Mouse (Mus musculus): ENCODE measurements around the gene Kctd4. TPM values are rescaled to one million over a fixed set of nuclear protein-coding genes. Genes with fewer than 3 reads are reported as not detected.

Gene Kctd4
- total and polyA plus RNA-seq, 3 experiments: 0.06 TPM; not detected in 2

GRCm38 (mm10) chr14:75985112-75985511 lies 30.3 kb downstream of the Kctd4 start:
- no peaks in the 10 kb centered on the region for H3K27me3 ChIP-seq (replicated peaks)
- no peaks in the 10 kb centered on the region for H3K9me3 ChIP-seq (replicated peaks; ENCODE audit: low read length)
- no peak overlapping the region for H3K4me3 ChIP-seq (replicated peaks in 1 of 3; ENCODE audit: low read depth in 2 of 3, low read length in 2 of 3, poor library complexity in 1 of 3)
- dilution Hi-C loops (cut with MboI; ENCODE audit: extremely low pct_ligation_motif_present, extremely low pct_unique_long_range_greater_than_20kb, low sequenced_read_pairs) (no loop called here), in situ Hi-C loops (cut with MboI; ENCODE audit: low pct_ligation_motif_present, low pct_unique_long_range_greater_than_20kb, low sequenced_read_pairs) (no loop called here)
- TF ChIP-seq ETS1 (conservative IDR thresholded peaks at IDR 0.05; ENCODE audit: low read depth, low read length) (no peak), GABPA (IDR thresholded peaks at IDR 0.05; ENCODE audit: insufficient replicate concordance, low read depth, low read length) (no peak), ZC3H11A (IDR thresholded peaks at IDR 0.05; ENCODE audit: low read depth, low read length) (no peak), PAX5 (IDR thresholded peaks at IDR 0.05; ENCODE audit: low read length) (no peak), SMC3 (IDR thresholded peaks at IDR 0.05; ENCODE audit: low read depth, low read length) (no peak), EP300 (IDR thresholded peaks at IDR 0.05; ENCODE audit: low read length) (no peak), SIN3A (IDR thresholded peaks at IDR 0.05; ENCODE audit: low read length) (no peak), CHD2 (IDR thresholded peaks at IDR 0.05; ENCODE audit: low read length) (no peak), MXI1 (IDR thresholded peaks at IDR 0.05; ENCODE audit: low read depth, low read length) (no peak), BHLHE40 (IDR thresholded peaks at IDR 0.05; ENCODE audit: low read depth, low read length) (no peak), JUND (conservative IDR thresholded peaks at IDR 0.05; ENCODE audit: low read depth, low read length) (no peak), UBTF (IDR thresholded peaks at IDR 0.05; ENCODE audit: low read depth, low read length) (no peak), RAD21 (IDR thresholded peaks at IDR 0.05; ENCODE audit: low read depth, low read length) (no peak), HCFC1 (IDR thresholded peaks at IDR 0.05; ENCODE audit: low read depth, low read length) (no peak)
- H3K36me3 ChIP-seq (replicated peaks in 1 of 2; ENCODE audit: control insufficient read depth in 1 of 2, insufficient read depth in 1 of 2, low read length in 1 of 2): peaks cover 7 to 80% of the 10 kb centered on the region in 2 experiments
- H3K4me1 ChIP-seq (ENCODE audit: control insufficient read depth in 1 of 2, insufficient read depth in 2 of 2): peaks cover 0 to 11% of the 10 kb centered on the region in 2 experiments; a peak in 2 of 4 replicates
- H3K9ac ChIP-seq (ENCODE audit: insufficient read depth, low read depth): no peak overlapping the region
- no peak overlapping the region for H3K4me2 ChIP-seq (ENCODE audit: insufficient read depth, low read depth, poor library complexity, severe bottlenecking)
- H3K79me2 ChIP-seq (replicated peaks; ENCODE audit: control insufficient read depth, extremely low read depth, insufficient read depth, poor library complexity, severe bottlenecking): peaks cover 7% of the 10 kb centered on the region; the same call in 1 of the 2 replicates
- no peak for DNase-seq (ENCODE audit: extremely low read depth)
- H3K27ac ChIP-seq (ENCODE audit: insufficient read depth, low read depth): no peak overlapping the region

DNA sequence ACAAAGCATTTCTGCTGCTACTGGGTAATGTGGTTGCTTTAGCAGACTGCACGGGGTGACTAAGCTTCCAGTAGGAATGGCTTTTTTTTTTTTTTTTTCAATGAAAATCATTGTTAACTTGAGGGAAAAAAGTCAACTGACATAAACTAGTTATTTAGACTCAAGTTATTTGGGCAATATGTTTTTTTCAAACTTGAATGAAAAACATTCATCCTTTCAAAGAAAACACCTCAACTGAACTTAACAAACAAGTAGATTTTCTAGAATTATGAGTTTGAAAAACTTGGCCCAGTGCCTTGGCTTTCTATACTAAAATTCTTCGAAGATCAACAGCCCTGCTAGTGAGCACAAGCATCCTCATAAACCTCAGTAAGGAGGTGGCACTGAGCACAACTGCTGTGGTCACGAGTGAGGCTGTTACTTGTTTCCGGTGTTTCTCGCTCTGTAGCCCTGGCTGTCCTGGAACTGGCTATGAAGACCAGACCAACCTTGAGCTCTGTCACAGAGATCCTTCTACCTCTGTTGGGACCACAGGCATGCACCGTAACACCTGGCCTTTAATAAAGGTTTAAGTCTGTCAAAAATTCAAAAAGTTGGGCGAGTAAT lies 32.2 kb downstream of the Kctd4 start:
- TF ChIP-seq MAZ (IDR thresholded peaks at IDR 0.05; ENCODE audit: low read depth, low read length) (no peak), IRF4 (IDR thresholded peaks at IDR 0.05; ENCODE audit: low read depth, low read length) (no peak)
- Histone ChIP-seq H3K79me2 (replicated peaks; ENCODE audit: control insufficient read depth, extremely low read depth, insufficient read depth, poor library complexity, severe bottlenecking) (peaks cover 14% of the 10 kb centered on the region; the same call in 1 of the 2 replicates), H3K9me3 (replicated peaks; ENCODE audit: low read length) (no peaks in the 10 kb centered on the region), H3K4me2 (ENCODE audit: insufficient read depth, low read depth, poor library complexity, severe bottlenecking) (no peak overlapping the region), H3K4me3 (replicated peaks in 1 of 3; ENCODE audit: low read depth in 2 of 3, low read length in 2 of 3, poor library complexity in 1 of 3) (no peak overlapping the region), H3K4me1 (ENCODE audit: control insufficient read depth in 1 of 2, insufficient read depth in 2 of 2) (peaks cover 0 to 19% of the 10 kb centered on the region in 2 experiments; a peak in 2 of 4 replicates), H3K27ac (ENCODE audit: insufficient read depth, low read depth) (no peak overlapping the region), H3K27me3 (replicated peaks) (no peaks in the 10 kb centered on the region), H3K9ac (ENCODE audit: insufficient read depth, low read depth) (no peak overlapping the region), H3K36me3 (replicated peaks in 1 of 2; ENCODE audit: control insufficient read depth in 1 of 2, insufficient read depth in 1 of 2, low read length in 1 of 2) (peaks cover 8 to 76% of the 10 kb centered on the region in 2 experiments)
- dilution Hi-C loops (cut with MboI; ENCODE audit: extremely low pct_ligation_motif_present, extremely low pct_unique_long_range_greater_than_20kb, low sequenced_read_pairs) (no loop called here), in situ Hi-C loops (cut with MboI; ENCODE audit: low pct_ligation_motif_present, low pct_unique_long_range_greater_than_20kb, low sequenced_read_pairs) (no loop called here)
- no peak for DNase-seq (ENCODE audit: extremely low read depth)
